11 mouse cellular contexts compared by ENCODE assay signal in genomic region chr6:140081739-140082138, GRCm38 (mm10). TPM values are rescaled to one million over a fixed set of nuclear protein-coding genes. Genes with fewer than 3 reads are reported as not detected.
DNase-seq lines count a peak whose midpoint lies in the region; ATAC-seq and TF ChIP-seq lines count a peak whose summit lies in the region.
"Had no signal": no experiment of that assay in that cellular context is flagged by ENCODE, and none has a peak within 500 bp of the region (broad histone marks: within the 10 kb centered on the region; RNA-seq: fewer than 3 reads in every experiment).

No protein-coding gene starts in this region.

- H3K36me3 ChIP-seq in liver, embryonic 11.5 days (ENCODE audit: control insufficient read depth, insufficient read depth, low read length): no peaks in the 10 kb centered on the region

- peak; percentile 47 for TF ChIP-seq CTCF in left cerebral cortex, adult 2 months (IDR thresholded peaks at IDR 0.05)

- no peak overlapping the region for H3K27ac ChIP-seq in left cerebral cortex, adult 2 months
- H3K27ac ChIP-seq in liver, embryonic 11.5 days (ENCODE audit: low read depth, low read length): no peak overlapping the region

- 68% methylated on average over 3 of the region's 3 CpGs for WGBS in liver, embryonic 11.5 days

- peak; percentile 16 to 18 for DNase-seq in cerebellum, postnatal 10 days
- DNase-seq in cerebellum, postnatal 4 days (ENCODE audit: low spot score in 2 of 2): no peak
- no peak for DNase-seq in left cerebral cortex, adult 2 months (ENCODE audit: extremely low spot score in 1 of 2, low spot score in 2 of 2)
- no peak for DNase-seq in left cerebral cortex, postnatal 10 days (ENCODE audit: extremely low spot score in 1 of 2, low spot score in 2 of 2)
- peak; percentile 51 for DNase-seq in R1 (ENCODE audit: low read depth, low spot score)
- no peak for DNase-seq in liver, embryonic 11.5 days (ENCODE audit: low spot score)
- DNase-seq in c-Kit-positive CD71-positive TER-119-positive erythroid progenitor cells, embryonic 14.5 days (ENCODE audit: low spot score): no peak
- no peak for DNase-seq in heart, adult 9 months (ENCODE audit: low spot score in 2 of 2)
- DNase-seq: heart, postnatal 4 days had no signal

- ATAC-seq in liver, embryonic 11.5 days (replicated peaks; ENCODE audit: low FRiP score): peak; percentile 54

- H3K4me2 ChIP-seq in liver, embryonic 11.5 days: no peak overlapping the region

- no peaks in the 10 kb centered on the region for H3K27me3 ChIP-seq in liver, embryonic 11.5 days (replicated peaks; ENCODE audit: control insufficient read depth, insufficient read depth, low read length)

- no peaks in the 10 kb centered on the region for H3K9me3 ChIP-seq in liver, embryonic 11.5 days (ENCODE audit: control insufficient read depth, low read length)

- no peak overlapping the region for H3K9ac ChIP-seq in liver, embryonic 11.5 days (ENCODE audit: low read depth, low read length)

- 0 out of 2 replicates have a peak, but pooled peaks cover 3% of the 10 kb centered on the region for H3K4me1 ChIP-seq in liver, embryonic 11.5 days (replicated peaks; ENCODE audit: control insufficient read depth, insufficient read depth, low read length)

- intact Hi-C loops in left cerebral cortex, adult 2 months (cut with DNase I): no loop called here
- intact Hi-C loops in left cerebral cortex, postnatal 10 days (cut with DNase I): no loop called here

- H3K4me3 ChIP-seq in left cerebral cortex, adult 2 months: no peak overlapping the region
- H3K4me3 ChIP-seq in liver, embryonic 11.5 days (ENCODE audit: low read depth, low read length): no peak overlapping the region

RNA-seq across cellular contexts. Expression of gene Plcz1, which starts 40.5 kb away (rescaled TPM):
- under 1 TPM; 0.81 to 0.82 TPM for total RNA-seq in left cerebral cortex, adult 2 months (2021)
- 1 to 10 TPM; 1.8 to 2.1 TPM for total RNA-seq in left cerebral cortex, postnatal 10 days (2021)
- not detected in 2 replicates for polyA plus RNA-seq in liver, embryonic 11.5 days (2014; fragmentation: Nextera tagmentation; extraction: Ambion mirVana)
- total RNA-seq: heart, postnatal 4 days had no signal
- polyA plus RNA-seq: C2C12 had no signal

RNA-seq across cellular contexts. Expression of gene Capza3, which starts 40.7 kb away (rescaled TPM):
- not detected for total RNA-seq in left cerebral cortex, adult 2 months (2021)
- not detected for total RNA-seq in left cerebral cortex, postnatal 10 days (2021)
- polyA plus RNA-seq in liver, embryonic 11.5 days (2014; fragmentation: Nextera tagmentation; extraction: Ambion mirVana): not detected in 2 replicates
- total RNA-seq: heart, postnatal 4 days had no signal
- polyA plus RNA-seq: C2C12; stomach, embryonic 16.5 days had no signal

Comparison
In these comparisons a context has a peak if more than half of its experiments do, and no peak if none do; other contexts are left out.
1. DNase-seq: peak in cerebellum, postnatal 10 days (2 of 2) and R1 (single experiment); none in cerebellum, postnatal 4 days (0 of 2), left cerebral cortex, adult 2 months (0 of 2), left cerebral cortex, postnatal 10 days (0 of 2), liver, embryonic 11.5 days (single experiment), c-Kit-positive CD71-positive TER-119-positive erythroid progenitor cells, embryonic 14.5 days (single experiment) and heart, adult 9 months (0 of 2).